Mouse (Mus musculus): Measurements from ENCODE around the gene Slit1. TPM values are rescaled to one million over a fixed set of nuclear protein-coding genes. Genes with fewer than 3 reads are reported as not detected.
A peak's percentile ranks its signal among the peaks of the same experiment; 100 is the strongest.

Slit1 gene
- polyA plus RNA-seq, 1 experiment from 2014 or later, result 0.68 TPM

DNA sequence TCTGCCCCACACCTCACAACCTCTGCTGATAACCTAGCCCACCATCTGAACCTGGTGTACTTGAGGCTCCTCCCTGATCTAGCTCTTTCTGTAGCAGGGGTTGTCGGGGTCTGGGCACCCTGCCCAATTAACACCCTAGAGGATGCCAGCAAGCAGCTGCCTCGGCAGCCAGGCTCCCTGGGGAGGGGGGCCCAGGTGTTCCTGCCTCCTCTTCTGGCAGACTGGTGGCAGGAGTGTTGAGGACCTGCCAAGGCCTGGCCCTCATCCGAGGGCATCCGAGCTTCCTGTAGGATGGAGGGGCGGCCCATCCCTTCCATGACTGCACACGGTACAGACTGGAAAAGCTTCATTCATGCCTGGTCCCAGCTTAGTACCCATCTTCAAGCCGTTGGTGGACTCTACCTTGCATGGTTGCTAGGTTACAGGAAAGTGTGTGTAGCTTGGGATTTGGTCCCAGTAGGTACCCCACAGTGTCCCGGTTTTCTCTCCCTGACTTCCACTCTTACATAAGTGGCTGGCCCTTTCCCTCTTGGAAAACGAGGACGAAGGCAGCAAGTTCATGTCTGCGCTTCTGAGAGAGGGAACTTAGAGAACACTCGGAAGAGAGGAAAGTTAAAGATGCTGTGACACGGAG lies 57.9 kb downstream of the Slit1 start:
- no peaks in the 10 kb centered on the region; the same call in 1 of the 2 replicates for H3K27me3 ChIP-seq (replicated peaks; ENCODE audit: control insufficient read depth, insufficient read depth, low read length)
- 79% methylated on average over 13 of the region's 13 CpGs for WGBS
- no peak overlapping the region for H3K4me3 ChIP-seq (ENCODE audit: low read length)
- no peak for ATAC-seq
- H3K27ac ChIP-seq (ENCODE audit: low read length), result no peak overlapping the region
- no peaks in the 10 kb centered on the region for H3K9me3 ChIP-seq (ENCODE audit: control insufficient read depth, low read length)
- H3K9ac ChIP-seq (ENCODE audit: low read depth, low read length), result no peak overlapping the region
- no peak overlapping the region for H3K4me2 ChIP-seq (ENCODE audit: low read depth, low read length)
- no peaks in the 10 kb centered on the region for H3K36me3 ChIP-seq (ENCODE audit: control insufficient read depth, insufficient read depth, low read length)
- no peaks in the 10 kb centered on the region for H3K4me1 ChIP-seq (ENCODE audit: control insufficient read depth, insufficient read depth, low read length)

DNA sequence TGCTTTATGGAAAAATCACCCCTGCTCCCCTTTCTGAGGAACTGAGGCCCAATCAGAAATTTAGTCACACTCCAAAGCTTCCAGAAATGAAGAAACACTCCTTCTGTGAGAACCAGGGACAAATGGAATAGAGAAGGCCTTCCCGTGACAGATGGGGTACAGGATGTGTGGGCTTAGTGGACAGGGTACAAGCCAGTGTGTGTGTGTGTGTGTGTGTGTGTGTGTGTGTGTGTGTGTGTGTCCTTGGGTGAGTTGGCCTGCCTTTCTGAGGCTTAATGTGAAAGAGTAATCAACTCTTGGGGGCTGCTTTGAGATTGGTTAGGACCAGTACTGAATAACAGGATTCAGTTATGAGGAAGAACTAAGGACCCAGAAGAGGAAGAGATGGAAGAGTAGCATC lies 58.6 kb downstream of the Slit1 start:
- 73% methylated on average over 1 of the region's 1 CpGs for WGBS
- no peak overlapping the region for H3K4me3 ChIP-seq (ENCODE audit: low read length)
- no peak for ATAC-seq
- H3K4me1 ChIP-seq (ENCODE audit: control insufficient read depth, insufficient read depth, low read length), result no peaks in the 10 kb centered on the region
- no peaks in the 10 kb centered on the region for H3K36me3 ChIP-seq (ENCODE audit: control insufficient read depth, insufficient read depth, low read length)
- H3K27ac ChIP-seq (ENCODE audit: low read length), result no peak overlapping the region
- H3K27me3 ChIP-seq (replicated peaks; ENCODE audit: control insufficient read depth, insufficient read depth, low read length), result no peaks in the 10 kb centered on the region; the same call in 1 of the 2 replicates
- H3K9me3 ChIP-seq (ENCODE audit: control insufficient read depth, low read length), result no peaks in the 10 kb centered on the region
- H3K9ac ChIP-seq (ENCODE audit: low read depth, low read length), result no peak overlapping the region
- H3K4me2 ChIP-seq (ENCODE audit: low read depth, low read length), result no peak overlapping the region

DNA sequence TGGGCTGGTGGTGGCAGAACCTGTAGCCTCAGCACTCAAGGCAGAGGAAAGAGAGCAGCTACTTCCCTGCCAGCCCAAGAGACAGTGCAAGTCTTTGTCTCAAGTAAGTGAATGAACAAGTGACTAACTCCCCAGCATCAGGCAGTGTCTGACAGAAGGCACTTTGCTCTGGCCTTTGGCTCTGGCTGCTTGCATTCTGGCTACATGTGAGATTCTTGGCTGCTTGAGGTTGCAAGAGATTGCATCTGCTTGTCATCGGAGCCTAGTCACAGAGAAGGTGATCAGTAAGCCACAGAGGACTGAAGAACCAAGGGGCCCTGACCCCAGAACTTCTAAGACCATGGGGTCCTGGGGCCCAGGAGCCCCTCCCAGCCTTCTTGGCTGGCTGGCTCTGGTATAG lies 59.5 kb downstream of the Slit1 start:
- WGBS, result 69% methylated on average over 1 of the region's 1 CpGs
- H3K4me1 ChIP-seq (ENCODE audit: control insufficient read depth, insufficient read depth, low read length), result no peaks in the 10 kb centered on the region
- no peaks in the 10 kb centered on the region for H3K36me3 ChIP-seq (ENCODE audit: control insufficient read depth, insufficient read depth, low read length)
- ATAC-seq, result no peak
- no peaks in the 10 kb centered on the region for H3K9me3 ChIP-seq (ENCODE audit: control insufficient read depth, low read length)
- no peak overlapping the region for H3K4me2 ChIP-seq (ENCODE audit: low read depth, low read length)
- no peak overlapping the region for H3K9ac ChIP-seq (ENCODE audit: low read depth, low read length)
- no peak overlapping the region for H3K4me3 ChIP-seq (ENCODE audit: low read length)
- no peak overlapping the region for H3K27ac ChIP-seq (ENCODE audit: low read length)
- no peaks in the 10 kb centered on the region; the same call in 1 of the 2 replicates for H3K27me3 ChIP-seq (replicated peaks; ENCODE audit: control insufficient read depth, insufficient read depth, low read length)

GRCm38 (mm10) chr19:41680267-41680666 lies 63.2 kb downstream of the Slit1 start:
- no peak overlapping the region for H3K4me3 ChIP-seq (ENCODE audit: low read length)
- H3K9me3 ChIP-seq (ENCODE audit: control insufficient read depth, low read length), result no peaks in the 10 kb centered on the region
- no peak overlapping the region for H3K27ac ChIP-seq (ENCODE audit: low read length)
- H3K36me3 ChIP-seq (ENCODE audit: control insufficient read depth, insufficient read depth, low read length), result no peaks in the 10 kb centered on the region
- H3K9ac ChIP-seq (ENCODE audit: low read depth, low read length), result no peak overlapping the region
- no peak for ATAC-seq
- H3K27me3 ChIP-seq (replicated peaks; ENCODE audit: control insufficient read depth, insufficient read depth, low read length), result no peaks in the 10 kb centered on the region
- no peak overlapping the region for H3K4me2 ChIP-seq (ENCODE audit: low read depth, low read length)
- H3K4me1 ChIP-seq (ENCODE audit: control insufficient read depth, insufficient read depth, low read length), result no peaks in the 10 kb centered on the region
- WGBS, result 70% methylated on average over 1 of the region's 1 CpGs

- Histone ChIP-seq H3K9me3 (ENCODE audit: control insufficient read depth, low read length) (no peaks in the 10 kb centered on the region), H3K27ac (ENCODE audit: low read length) (no peak overlapping the region), H3K4me3 (ENCODE audit: low read length) (no peak overlapping the region), H3K36me3 (ENCODE audit: control insufficient read depth, insufficient read depth, low read length) (no peaks in the 10 kb centered on the region), H3K4me1 (ENCODE audit: control insufficient read depth, insufficient read depth, low read length) (no peaks in the 10 kb centered on the region), H3K27me3 (replicated peaks; ENCODE audit: control insufficient read depth, insufficient read depth, low read length) (no peaks in the 10 kb centered on the region), H3K4me2 (ENCODE audit: low read depth, low read length) (no peak overlapping the region), H3K9ac (ENCODE audit: low read depth, low read length) (no peak overlapping the region)
- no peak for ATAC-seq
- WGBS, result 24% methylated on average over 15 of the region's 15 CpGs
These were observed 64.4 kb downstream of the Slit1 start for GRCm38 (mm10) chr19:41679028-41679427.

GRCm38 (mm10) chr19:41677575-41677974 lies 65.9 kb downstream of the Slit1 start:
- no peak overlapping the region for H3K27ac ChIP-seq (ENCODE audit: low read length)
- no peak for ATAC-seq
- H3K9me3 ChIP-seq (ENCODE audit: control insufficient read depth, low read length), result no peaks in the 10 kb centered on the region
- H3K4me1 ChIP-seq (ENCODE audit: control insufficient read depth, insufficient read depth, low read length), result no peaks in the 10 kb centered on the region
- H3K4me3 ChIP-seq (ENCODE audit: low read length), result no peak overlapping the region
- H3K36me3 ChIP-seq (ENCODE audit: control insufficient read depth, insufficient read depth, low read length), result no peaks in the 10 kb centered on the region
- H3K9ac ChIP-seq (ENCODE audit: low read depth, low read length), result no peak overlapping the region
- no peaks in the 10 kb centered on the region for H3K27me3 ChIP-seq (replicated peaks; ENCODE audit: control insufficient read depth, insufficient read depth, low read length)
- no peak overlapping the region for H3K4me2 ChIP-seq (ENCODE audit: low read depth, low read length)
- 56% methylated on average over 4 of the region's 4 CpGs for WGBS

DNA sequence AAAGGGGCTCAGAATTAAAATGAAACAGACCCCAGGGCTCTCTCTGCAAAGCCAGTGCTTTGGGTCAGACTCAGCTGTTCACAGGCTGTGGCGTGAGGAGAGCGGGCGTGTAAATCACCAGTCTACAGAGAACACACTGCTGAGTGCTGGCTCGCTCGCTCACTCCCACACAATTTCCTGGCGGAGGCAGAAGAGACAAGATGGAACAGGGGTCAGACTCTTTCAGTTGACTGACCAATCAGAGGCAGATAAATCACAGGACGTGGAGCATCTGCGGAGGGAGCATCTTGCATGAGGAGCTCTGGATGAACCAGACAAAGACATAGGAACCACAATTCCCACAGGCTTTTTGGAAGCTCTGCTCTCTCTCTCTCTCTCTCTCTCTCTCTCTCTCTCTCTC lies 67.9 kb downstream of the Slit1 start:
- no peak overlapping the region for H3K9ac ChIP-seq (ENCODE audit: low read depth, low read length)
- H3K4me3 ChIP-seq (ENCODE audit: low read length), result no peak overlapping the region
- H3K27me3 ChIP-seq (replicated peaks; ENCODE audit: control insufficient read depth, insufficient read depth, low read length), result no peaks in the 10 kb centered on the region
- no peak overlapping the region for H3K4me2 ChIP-seq (ENCODE audit: low read depth, low read length)
- H3K4me1 ChIP-seq (ENCODE audit: control insufficient read depth, insufficient read depth, low read length), result no peaks in the 10 kb centered on the region
- no peaks in the 10 kb centered on the region for H3K9me3 ChIP-seq (ENCODE audit: control insufficient read depth, low read length)
- no peak overlapping the region for H3K27ac ChIP-seq (ENCODE audit: low read length)
- H3K36me3 ChIP-seq (ENCODE audit: control insufficient read depth, insufficient read depth, low read length), result no peaks in the 10 kb centered on the region
- WGBS, result 52% methylated on average over 8 of the region's 8 CpGs
- peak; percentile 31; the same call in 1 of the 2 replicates for ATAC-seq

DNA sequence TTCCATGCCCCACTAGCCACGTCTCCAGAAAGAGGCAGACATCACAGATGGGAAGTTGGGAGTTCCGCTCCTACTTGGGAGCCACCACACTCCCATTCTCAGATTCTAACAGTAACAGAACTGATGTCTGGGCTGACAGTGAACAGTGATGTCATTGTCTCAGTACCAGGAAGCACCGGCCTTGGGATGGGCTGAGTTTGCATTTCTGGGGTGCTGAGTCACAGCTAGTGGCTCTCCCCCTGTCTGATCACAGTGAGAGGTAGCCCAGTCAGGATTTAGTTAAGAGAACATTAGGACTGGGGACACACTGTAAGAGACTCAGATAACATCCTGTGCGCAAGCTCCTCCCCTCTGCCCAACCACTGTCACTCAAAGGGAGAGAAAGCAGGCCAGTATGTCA lies 69.1 kb downstream of the Slit1 start:
- Histone ChIP-seq H3K4me2 (ENCODE audit: low read depth, low read length) (no peak overlapping the region), H3K4me3 (ENCODE audit: low read length) (no peak overlapping the region), H3K9ac (ENCODE audit: low read depth, low read length) (no peak overlapping the region), H3K4me1 (ENCODE audit: control insufficient read depth, insufficient read depth, low read length) (no peaks in the 10 kb centered on the region), H3K27ac (ENCODE audit: low read length) (no peak overlapping the region), H3K9me3 (ENCODE audit: control insufficient read depth, low read length) (no peaks in the 10 kb centered on the region), H3K27me3 (replicated peaks; ENCODE audit: control insufficient read depth, insufficient read depth, low read length) (no peaks in the 10 kb centered on the region), H3K36me3 (ENCODE audit: control insufficient read depth, insufficient read depth, low read length) (no peaks in the 10 kb centered on the region)
- ATAC-seq, result no peak
- 65% methylated on average over 4 of the region's 4 CpGs for WGBS

DNA sequence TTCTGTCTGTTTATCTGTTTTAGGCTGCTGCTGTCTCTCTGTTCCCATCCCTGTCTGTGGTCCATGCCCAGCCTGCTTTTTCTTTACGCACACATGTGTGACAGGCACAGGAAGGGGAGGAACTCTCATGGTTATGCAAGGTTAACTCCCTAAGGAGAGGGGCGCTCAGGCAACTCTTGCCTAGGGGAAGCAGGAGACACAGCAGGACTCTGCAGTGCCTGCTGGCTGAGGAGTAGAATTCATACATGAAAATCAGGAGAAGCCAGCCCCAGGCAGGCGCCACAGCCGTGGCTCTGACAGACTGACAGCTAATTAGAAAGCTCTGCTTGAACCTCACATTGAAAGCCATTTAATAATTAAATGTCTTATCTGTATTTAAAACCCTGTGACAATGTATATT lies 70.6 kb downstream of the Slit1 start:
- Histone ChIP-seq H3K9ac (ENCODE audit: low read depth, low read length) (no peak overlapping the region), H3K4me2 (ENCODE audit: low read depth, low read length) (no peak overlapping the region), H3K9me3 (ENCODE audit: control insufficient read depth, low read length) (no peaks in the 10 kb centered on the region), H3K36me3 (ENCODE audit: control insufficient read depth, insufficient read depth, low read length) (no peaks in the 10 kb centered on the region), H3K4me1 (ENCODE audit: control insufficient read depth, insufficient read depth, low read length) (no peaks in the 10 kb centered on the region), H3K4me3 (ENCODE audit: low read length) (no peak overlapping the region), H3K27me3 (replicated peaks; ENCODE audit: control insufficient read depth, insufficient read depth, low read length) (no peaks in the 10 kb centered on the region), H3K27ac (ENCODE audit: low read length) (no peak overlapping the region)
- WGBS, result 60% methylated on average over 4 of the region's 4 CpGs
- no peak for ATAC-seq

DNA sequence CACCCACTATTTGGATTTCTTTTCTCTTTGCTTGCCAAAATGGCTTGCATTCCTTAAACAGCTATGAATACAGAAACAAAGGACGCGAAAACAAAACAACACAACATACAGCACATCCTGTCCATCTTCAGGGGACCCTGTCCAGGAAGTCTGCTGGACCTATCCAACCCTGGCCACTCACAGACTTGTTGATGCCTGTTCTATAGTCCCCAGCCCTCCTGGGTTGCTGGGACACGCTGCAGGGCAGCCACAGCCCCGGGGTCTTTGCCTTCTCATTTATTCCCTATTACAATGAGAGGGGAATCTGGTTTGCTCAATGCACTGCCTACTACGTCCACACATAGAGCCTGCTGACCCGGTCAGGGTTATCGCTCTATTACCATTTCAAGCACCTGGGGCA lies 72.5 kb downstream of the Slit1 start:
- Histone ChIP-seq H3K9ac (ENCODE audit: low read depth, low read length) (no peak overlapping the region), H3K27ac (ENCODE audit: low read length) (no peak overlapping the region), H3K27me3 (replicated peaks; ENCODE audit: control insufficient read depth, insufficient read depth, low read length) (no peaks in the 10 kb centered on the region), H3K4me3 (ENCODE audit: low read length) (no peak overlapping the region), H3K4me2 (ENCODE audit: low read depth, low read length) (no peak overlapping the region), H3K36me3 (ENCODE audit: control insufficient read depth, insufficient read depth, low read length) (no peaks in the 10 kb centered on the region), H3K4me1 (ENCODE audit: control insufficient read depth, insufficient read depth, low read length) (no peaks in the 10 kb centered on the region), H3K9me3 (ENCODE audit: control insufficient read depth, low read length) (no peaks in the 10 kb centered on the region)
- 55% methylated on average over 7 of the region's 7 CpGs for WGBS
- no peak for ATAC-seq

All from intestine, embryonic 16.5 days (tissue).